Mouse (Mus musculus) spleen, adult 2 months (tissue): ENCODE data around the gene Ccdc152.

Source experiments
- CTCF ChIP-seq: fragments of 200-500 bp; IDR thresholded peaks from 2 replicates; pipeline ENCODE4 v1.5.1; 2011; ENCODE audit warnings: mild to moderate bottlenecking, inconsistent platforms; ENCODE audit not compliant: insufficient read depth, insufficient read length, insufficient replicate concordance; ENCODE audit errors: extremely low read depth
- POLR2A ChIP-seq: fragments of 200-500 bp; IDR thresholded peaks from 2 replicates; pipeline ENCODE4 v1.6.1; 2011; ENCODE audit warnings: low read depth, low read length, inconsistent platforms

DNA sequence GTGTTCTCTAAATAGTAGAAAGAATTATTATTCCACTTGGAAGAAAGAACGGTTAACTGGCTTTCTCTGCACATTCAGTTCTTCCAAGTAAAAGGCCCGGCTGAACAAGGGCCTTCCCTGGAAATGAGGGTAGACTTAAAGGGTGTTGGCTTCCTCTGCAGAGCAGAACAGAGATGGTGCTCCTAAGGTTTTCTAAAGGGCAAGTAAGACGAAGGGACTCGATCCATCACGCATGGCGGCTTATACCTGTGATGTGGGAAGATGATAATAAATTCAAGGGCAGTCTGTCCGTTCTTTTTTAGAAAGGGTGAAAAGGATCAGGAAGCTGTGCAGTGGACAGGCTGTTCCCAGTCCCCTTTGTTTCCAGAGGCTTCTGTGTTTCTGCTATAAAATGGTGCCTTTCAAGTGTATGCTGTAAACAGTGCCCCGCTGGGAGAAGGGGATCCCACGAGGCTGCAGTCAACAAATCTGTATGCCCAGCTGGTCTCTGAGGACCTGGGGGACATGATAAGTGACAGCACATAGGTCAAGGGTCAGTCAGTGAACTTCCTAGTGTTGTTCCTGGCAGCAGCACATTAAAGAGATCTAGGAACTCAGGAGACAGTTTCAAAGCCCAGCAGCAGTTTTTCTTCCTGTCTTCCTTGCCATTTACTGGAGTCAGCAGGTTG is 71.0 kb downstream of the Ccdc152 start:
- TF ChIP-seq CTCF (no peak), POLR2A (no peak)
